Mouse (Mus musculus) E14TG2a.4 (cell line): ENCODE results near the gene Vmn2r99.

Source experiments
- CTCF ChIP-seq: conservative IDR thresholded peaks from 2 replicates; pipeline ENCODE4 v1.5.1; 2014; ENCODE audit warnings: low read length
- POU5F1 ChIP-seq: IDR thresholded peaks from 2 replicates; pipeline ENCODE4 v1.6.1; 2014; ENCODE audit warnings: low read length, borderline replicate concordance

DNA sequence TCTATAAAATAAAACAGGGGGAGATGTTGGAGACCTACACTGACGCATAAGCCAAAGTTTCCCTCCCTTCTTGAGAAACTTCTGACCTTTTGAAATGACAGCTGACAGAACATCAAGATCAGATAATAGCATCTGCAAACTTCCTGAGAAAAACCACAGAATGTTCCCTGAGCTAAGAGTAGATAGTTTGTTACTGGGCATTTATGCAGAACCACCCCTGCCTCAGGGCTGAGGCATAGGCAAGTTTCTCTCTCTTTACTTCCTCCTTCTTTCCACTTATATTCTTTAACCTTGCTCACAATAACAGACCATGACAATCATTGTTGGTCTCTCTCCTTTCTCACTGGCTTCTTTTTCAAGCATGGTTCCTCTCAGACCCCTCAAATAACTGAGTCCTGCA is 83.2 kb downstream of the Vmn2r99 start:
- TF ChIP-seq CTCF = no peak
- no peak for TF ChIP-seq POU5F1
